Mouse (Mus musculus) spleen, adult 2 months (tissue): ENCODE data around the gene Gm37240. TPM values are rescaled to one million over a fixed set of nuclear protein-coding genes. Genes with fewer than 3 reads are reported as not detected.

ENCODE experiments used
- DNase-seq, 2 experiments: peaks; one replicate each; pipeline versions ENCODE4 v3.0.0 to v3.0.0-alpha.2; 2012 to 2021; ENCODE audit warnings: low spot score in 2 of 2, low read depth in 1 of 2
- H3K27ac ChIP-seq: fragments of 200-500 bp; 2 replicates; pipeline ENCODE4 v1.5.1; 2012; ENCODE audit warnings: low read length, inconsistent platforms; ENCODE audit not compliant: insufficient read depth
- H3K27me3 ChIP-seq: fragments of 200-500 bp; 2 replicates; pipeline ENCODE4 v1.6.1; 2012; ENCODE audit warnings: mild to moderate bottlenecking, moderate library complexity, low read length, inconsistent platforms; ENCODE audit not compliant: control insufficient read depth, insufficient read depth
- H3K36me3 ChIP-seq: fragments of 200-500 bp; 2 replicates; pipeline ENCODE4 v1.6.1; 2012; ENCODE audit warnings: mild to moderate bottlenecking, low read length, inconsistent platforms; ENCODE audit not compliant: control insufficient read depth, insufficient read depth
- H3K4me1 ChIP-seq: fragments of 200-500 bp; 2 replicates; pipeline ENCODE4 v1.6.1; 2011; ENCODE audit warnings: inconsistent platforms; ENCODE audit not compliant: control insufficient read depth, insufficient read depth, insufficient read length
- H3K4me3 ChIP-seq: fragments of 200-500 bp; 2 replicates; pipeline ENCODE4 v1.5.1; 2011; ENCODE audit warnings: mild to moderate bottlenecking, inconsistent platforms; ENCODE audit not compliant: insufficient read depth, insufficient read length; ENCODE audit errors: extremely low read depth
- CTCF ChIP-seq: fragments of 200-500 bp; IDR thresholded peaks from 2 replicates; pipeline ENCODE4 v1.5.1; 2011; ENCODE audit warnings: mild to moderate bottlenecking, inconsistent platforms; ENCODE audit not compliant: insufficient read depth, insufficient read length, insufficient replicate concordance; ENCODE audit errors: extremely low read depth
- POLR2A ChIP-seq: fragments of 200-500 bp; IDR thresholded peaks from 2 replicates; pipeline ENCODE4 v1.6.1; 2011; ENCODE audit warnings: low read depth, low read length, inconsistent platforms
- WGBS: fragments of 180-500 bp; shearing (Covaris S2); methylation state at CpG from one replicate; pipeline ENCODE4 v1.1.7; 2018; 5-methylcytosine and 5-hydroxymethylcytosine counted together
- polyA plus RNA-seq: library from polyadenylated mRNA; depleted of rRNA; stranded (reverse); fragments of >200 nt; gene quantifications from 2 replicates; pipeline ENCODE4 v1.2.3, GENCODE M21; 2012

The Gm37240 gene
- polyA plus RNA-seq, 1 experiment = 1.1 TPM

DNA sequence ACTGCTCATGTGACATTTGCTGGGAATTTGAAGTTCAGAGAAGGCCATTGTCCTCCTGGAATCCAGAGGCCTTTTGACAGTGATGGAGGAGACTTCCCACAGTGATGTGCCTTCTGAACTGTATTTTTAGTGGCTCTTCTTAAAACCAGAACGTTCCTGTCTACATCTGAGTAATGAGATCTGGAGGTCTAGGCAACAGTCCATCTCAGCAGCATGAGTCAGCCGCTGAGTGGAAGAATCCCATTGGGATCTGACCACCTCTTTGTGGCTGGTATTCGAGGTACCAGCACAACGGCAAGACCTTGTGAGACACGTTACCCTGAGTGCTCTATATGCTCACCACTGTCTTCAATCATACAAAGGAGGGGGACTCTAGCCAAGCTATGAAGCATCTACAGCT lies 723.9 kb downstream of the Gm37240 start:
- Histone ChIP-seq H3K27ac (no peak overlapping the region), H3K4me3 (no peak overlapping the region), H3K4me1 (no peaks in the 10 kb centered on the region), H3K27me3 (no peaks in the 10 kb centered on the region), H3K36me3 (no peaks in the 10 kb centered on the region)
- WGBS = 87% methylated on average over 5 of the region's 5 CpGs
- TF ChIP-seq CTCF (no peak), POLR2A (no peak)
- DNase-seq = no peak

DNA sequence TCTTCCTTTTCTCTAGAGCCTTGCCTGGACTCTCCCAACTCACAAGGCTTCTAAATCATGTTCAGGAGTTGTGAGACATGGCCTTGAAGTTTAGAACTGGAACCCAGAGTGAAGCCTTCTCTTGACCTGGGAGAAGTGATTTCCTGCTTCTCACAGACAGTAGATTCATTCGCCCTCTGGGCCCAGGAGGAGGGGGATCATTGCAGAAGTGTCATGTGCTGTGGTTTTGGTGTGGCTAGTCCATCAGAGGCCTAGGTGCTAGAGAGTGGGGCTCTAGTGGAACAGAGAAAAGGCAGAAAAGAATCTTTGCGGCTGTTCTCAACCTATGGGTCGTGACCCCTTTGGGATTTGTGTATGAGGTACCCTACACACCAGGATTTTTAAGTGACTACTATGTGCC lies 724.9 kb downstream of the Gm37240 start:
- TF ChIP-seq CTCF (no peak), POLR2A (no peak)
- H3K27ac ChIP-seq = no peak overlapping the region
- H3K4me1 ChIP-seq = no peaks in the 10 kb centered on the region
- no peaks in the 10 kb centered on the region for H3K27me3 ChIP-seq
- WGBS = 54% methylated on average over 3 of the region's 3 CpGs
- no peak for DNase-seq
- no peak overlapping the region for H3K4me3 ChIP-seq
- H3K36me3 ChIP-seq = no peaks in the 10 kb centered on the region

DNA sequence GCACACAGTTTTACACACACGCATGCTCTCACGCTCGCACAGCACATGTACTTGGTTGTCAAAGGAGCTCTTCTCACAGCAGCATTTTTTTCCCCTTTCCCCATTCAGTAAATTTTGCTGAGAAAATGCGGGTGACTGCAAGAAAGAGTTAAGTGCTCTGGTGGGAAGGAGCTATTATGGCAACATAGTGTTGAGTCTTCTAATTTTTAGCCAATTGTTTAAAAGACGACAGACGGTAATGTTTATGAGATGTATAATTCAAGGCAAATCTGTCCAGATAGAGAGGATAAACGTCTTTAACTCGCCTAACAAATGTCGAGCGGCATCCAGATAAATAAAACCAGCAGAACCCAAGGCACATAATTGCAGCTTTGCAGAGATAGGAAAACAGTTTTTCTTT lies 726.5 kb downstream of the Gm37240 start:
- WGBS = 92% methylated on average over 10 of the region's 10 CpGs
- Histone ChIP-seq H3K27ac (no peak overlapping the region), H3K36me3 (no peaks in the 10 kb centered on the region), H3K4me3 (no peak overlapping the region), H3K27me3 (no peaks in the 10 kb centered on the region), H3K4me1 (no peaks in the 10 kb centered on the region)
- no peak for DNase-seq
- TF ChIP-seq POLR2A (no peak), CTCF (no peak)

DNA sequence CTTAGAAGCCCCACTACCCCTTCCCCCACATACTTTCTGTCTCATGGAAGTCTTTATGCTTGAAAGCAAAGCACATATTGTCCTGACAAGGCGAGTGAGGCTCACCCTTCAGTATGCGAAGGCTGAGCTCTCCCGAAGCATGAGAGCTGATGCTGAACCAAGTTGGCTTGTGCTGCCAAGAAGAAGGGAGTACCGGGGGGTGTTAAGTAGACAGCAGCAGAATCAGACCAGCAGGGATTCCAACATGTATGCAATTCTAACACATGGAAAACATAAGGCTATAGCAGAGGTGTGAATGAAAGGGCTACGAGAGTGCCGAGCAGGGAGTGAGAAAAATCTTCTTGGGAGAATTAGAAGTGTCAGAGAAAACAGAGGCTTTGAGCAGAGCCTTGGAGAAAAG lies 727.7 kb downstream of the Gm37240 start:
- TF ChIP-seq CTCF (no peak), POLR2A (no peak)
- no peak overlapping the region for H3K27ac ChIP-seq
- H3K4me3 ChIP-seq = no peak overlapping the region
- 94% methylated on average over 6 of the region's 6 CpGs for WGBS
- H3K36me3 ChIP-seq = no peaks in the 10 kb centered on the region
- H3K4me1 ChIP-seq = no peaks in the 10 kb centered on the region
- DNase-seq = no peak
- H3K27me3 ChIP-seq = no peaks in the 10 kb centered on the region

DNA sequence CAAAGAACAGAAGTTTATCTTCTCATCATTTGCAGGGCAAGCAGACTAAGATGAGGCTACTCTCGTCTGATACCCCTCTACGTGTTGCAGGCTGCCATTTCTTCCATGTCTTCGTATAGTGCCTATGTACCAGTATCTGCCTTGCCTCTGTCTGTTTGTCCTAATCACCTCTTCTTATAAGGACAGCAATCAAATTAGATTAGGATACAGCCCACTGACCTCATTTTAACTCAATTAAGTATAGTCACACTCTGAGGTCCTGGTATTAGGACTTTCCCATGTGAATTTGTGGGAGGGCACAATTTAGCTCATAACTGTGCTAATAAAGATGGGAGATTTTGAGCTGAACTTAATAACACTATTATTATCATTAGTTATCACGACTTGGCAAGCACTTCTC lies 738.5 kb downstream of the Gm37240 start:
- Histone ChIP-seq H3K27ac (no peak overlapping the region), H3K4me3 (no peak overlapping the region), H3K27me3 (no peaks in the 10 kb centered on the region), H3K4me1 (no peaks in the 10 kb centered on the region), H3K36me3 (no peaks in the 10 kb centered on the region)
- whole genome bisulfite sequencing = 87% methylated on average over 4 of the region's 4 CpGs
- DNase-seq = no peak
- no peak for TF ChIP-seq CTCF
- no peak for TF ChIP-seq POLR2A

DNA sequence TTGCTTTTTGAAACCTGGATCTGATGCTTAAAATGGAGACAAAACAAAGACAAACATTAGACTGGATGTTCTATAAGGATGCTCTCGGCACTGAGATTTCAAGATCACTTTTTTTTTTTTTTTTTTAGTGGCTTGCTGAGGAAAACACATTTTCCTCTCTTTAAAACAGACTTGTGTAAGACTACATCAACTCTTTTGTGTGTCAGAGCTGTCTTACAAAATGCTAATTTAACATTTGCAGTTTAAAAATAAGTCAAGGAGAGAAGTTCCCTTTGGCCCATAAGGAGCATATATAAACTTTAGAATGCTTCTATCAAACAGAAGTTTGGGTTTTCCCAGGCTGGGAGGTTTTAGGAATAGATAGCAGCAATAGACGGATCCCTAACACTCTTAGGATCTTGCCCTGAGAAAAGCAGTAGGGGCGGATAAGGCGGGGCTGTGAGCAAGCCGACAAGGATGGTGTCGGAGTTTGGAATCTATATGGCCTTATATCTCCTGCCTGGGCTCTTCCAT lies 739.2 kb downstream of the Gm37240 start:
- Histone ChIP-seq H3K4me3 (no peak overlapping the region), H3K4me1 (no peaks in the 10 kb centered on the region), H3K27me3 (no peaks in the 10 kb centered on the region), H3K36me3 (no peaks in the 10 kb centered on the region), H3K27ac (no peak overlapping the region)
- 88% methylated on average over 6 of the region's 6 CpGs for WGBS
- DNase-seq = no peak
- TF ChIP-seq POLR2A (no peak), CTCF (no peak)

DNA sequence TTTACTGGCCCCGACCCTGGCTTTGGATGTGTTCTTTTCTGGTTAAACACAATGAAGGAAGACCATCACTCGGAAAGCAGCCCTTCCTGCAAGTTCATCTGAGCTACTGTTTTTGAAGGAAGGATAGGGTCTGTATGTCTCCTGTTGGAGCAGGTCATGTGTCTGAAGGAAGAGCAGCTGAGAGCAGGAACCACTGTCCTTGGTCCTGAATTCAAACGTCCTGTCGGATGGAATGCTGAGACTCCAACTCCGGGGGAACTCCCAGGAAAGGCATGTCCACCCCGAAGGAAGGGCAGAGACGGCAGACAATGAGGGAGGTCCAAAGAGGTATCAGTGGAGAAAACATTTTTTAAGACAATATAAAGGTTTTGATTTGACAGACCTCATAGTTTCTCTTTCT lies 741.8 kb downstream of the Gm37240 start:
- DNase-seq = no peak
- Histone ChIP-seq H3K4me1 (no peaks in the 10 kb centered on the region), H3K4me3 (no peak overlapping the region), H3K27ac (no peak overlapping the region), H3K36me3 (no peaks in the 10 kb centered on the region), H3K27me3 (no peaks in the 10 kb centered on the region)
- TF ChIP-seq POLR2A (no peak), CTCF (no peak)
- WGBS = 34% methylated on average over 7 of the region's 7 CpGs
